Mouse (Mus musculus) embryonic facial prominence, embryonic 11.5 days (tissue): ENCODE results near the gene Hebp1. TPM values are rescaled to one million over a fixed set of nuclear protein-coding genes. Genes with fewer than 3 reads are reported as not detected.

ENCODE experiments used
- ATAC-seq: fragments of 200-750 bp; cut with Nextera tagmentation; replicated peaks from 2 replicates; pipeline ENCODE4 v1.8.0; 2017; ENCODE audit warnings: low read depth; ENCODE audit not compliant: insufficient number of reproducible peaks, low FRiP score, low TSS enrichment
- DNase-seq: peaks from one replicate; pipeline ENCODE4 v3.0.0-alpha.2; 2015; ENCODE audit warnings: low spot score
- H3K27ac ChIP-seq: fragments of 300-500 bp; sonication (generic); replicated peaks from 2 replicates; pipeline ENCODE4 v1.5.1; 2014; ENCODE audit warnings: mild to moderate bottlenecking, low read depth, low read length, control low read depth
- H3K27me3 ChIP-seq: fragments of 300-500 bp; sonication (generic); 2 replicates; pipeline ENCODE4 v1.6.1; 2014; ENCODE audit warnings: mild to moderate bottlenecking, low read length, moderate library complexity, mixed read lengths; ENCODE audit not compliant: control insufficient read depth, insufficient read depth
- H3K36me3 ChIP-seq: fragments of 300-500 bp; sonication (generic); replicated peaks from 2 replicates; pipeline ENCODE4 v1.6.1; 2014; ENCODE audit warnings: low read depth, mild to moderate bottlenecking, low read length, moderate library complexity, mixed read lengths; ENCODE audit not compliant: control insufficient read depth, insufficient read depth
- H3K4me1 ChIP-seq: fragments of 300-500 bp; sonication (generic); 2 replicates; pipeline ENCODE4 v1.6.1; 2014; ENCODE audit warnings: low read length, mixed read lengths; ENCODE audit not compliant: control insufficient read depth, insufficient read depth
- H3K4me2 ChIP-seq: fragments of 300-500 bp; sonication (generic); 2 replicates; pipeline ENCODE4 v1.6.1; 2014; ENCODE audit warnings: low read depth, mild to moderate bottlenecking, control low read depth, low read length, moderate library complexity
- H3K4me3 ChIP-seq: fragments of 300-500 bp; sonication (generic); 2 replicates; pipeline ENCODE4 v1.5.1; 2014; ENCODE audit warnings: low read depth, low read length, control low read depth
- H3K9ac ChIP-seq: fragments of 300-500 bp; sonication (generic); replicated peaks from 2 replicates; pipeline ENCODE4 v1.6.1; 2014; ENCODE audit warnings: mild to moderate bottlenecking, control low read depth, low read length
- H3K9me3 ChIP-seq: fragments of 300-500 bp; sonication (generic); replicated peaks from 2 replicates; pipeline ENCODE4 v1.6.1; 2016; ENCODE audit warnings: mild to moderate bottlenecking, low read length, inconsistent platforms, mixed read lengths; ENCODE audit not compliant: control insufficient read depth
- WGBS: fragments of 180-500 bp; shearing (Covaris S2); extraction: QIAGEN DNeasy Blood & Tissue Kit; methylation state at CpG from one replicate; pipeline ENCODE4 v1.1.7; 2014; 5-methylcytosine and 5-hydroxymethylcytosine counted together
- polyA plus RNA-seq: library from polyadenylated mRNA; unstranded; fragments of >200 nt; fragmentation: Nextera tagmentation; extraction: Ambion mirVana; gene quantifications from 2 replicates; pipeline ENCODE4 v1.2.1, GENCODE M21; 2014

Hebp1 gene
- polyA plus RNA-seq, 1 experiment from 2014 or later: 3.1 TPM

DNA sequence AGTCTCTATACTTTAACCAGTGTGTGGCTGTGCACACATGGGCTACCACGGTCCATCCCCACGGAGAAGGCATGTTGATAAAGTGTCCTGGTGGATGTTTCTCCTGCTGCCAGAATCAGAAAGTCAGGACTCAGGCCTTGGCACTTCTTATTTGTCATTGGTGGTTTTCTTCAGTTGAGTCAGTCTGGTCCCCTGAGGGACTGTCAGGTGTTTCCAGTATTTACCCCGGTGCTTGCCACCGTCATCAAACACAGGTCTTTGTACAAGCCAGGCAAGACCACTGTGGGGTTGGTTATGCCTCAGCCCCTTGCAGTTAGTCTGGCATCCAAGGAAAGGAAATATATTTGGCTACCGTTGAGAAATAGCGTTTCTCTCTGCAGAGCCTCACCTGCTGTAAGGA, 32.8 kb upstream of the Hebp1 start:
- H3K9me3 ChIP-seq: no peaks in the 10 kb centered on the region
- 90% methylated on average over 6 of the region's 6 CpGs for WGBS
- H3K9ac ChIP-seq: no peak overlapping the region
- no peaks in the 10 kb centered on the region for H3K4me1 ChIP-seq
- no peak for DNase-seq
- no peak overlapping the region for H3K4me3 ChIP-seq
- H3K27ac ChIP-seq: no peak overlapping the region
- peak; percentile 45; the same call in 1 of the 2 replicates for ATAC-seq
- H3K27me3 ChIP-seq: no peaks in the 10 kb centered on the region
- no peak overlapping the region for H3K4me2 ChIP-seq
- H3K36me3 ChIP-seq: no peaks in the 10 kb centered on the region; the same call in 1 of the 2 replicates

GRCm38 (mm10) chr6:135228465-135228941, 30.7 kb upstream of the Hebp1 start:
- H3K27ac ChIP-seq: no peak overlapping the region
- no peaks in the 10 kb centered on the region; the same call in 1 of the 2 replicates for H3K36me3 ChIP-seq
- no peak; the same call in 1 of the 2 replicates for ATAC-seq
- H3K4me2 ChIP-seq: no peak overlapping the region
- no peak overlapping the region for H3K9ac ChIP-seq
- DNase-seq: no peak
- no peaks in the 10 kb centered on the region for H3K27me3 ChIP-seq
- WGBS: 54% methylated on average over 10 of the region's 10 CpGs
- H3K4me1 ChIP-seq: no peaks in the 10 kb centered on the region
- H3K9me3 ChIP-seq: no peaks in the 10 kb centered on the region
- no peak overlapping the region for H3K4me3 ChIP-seq

DNA sequence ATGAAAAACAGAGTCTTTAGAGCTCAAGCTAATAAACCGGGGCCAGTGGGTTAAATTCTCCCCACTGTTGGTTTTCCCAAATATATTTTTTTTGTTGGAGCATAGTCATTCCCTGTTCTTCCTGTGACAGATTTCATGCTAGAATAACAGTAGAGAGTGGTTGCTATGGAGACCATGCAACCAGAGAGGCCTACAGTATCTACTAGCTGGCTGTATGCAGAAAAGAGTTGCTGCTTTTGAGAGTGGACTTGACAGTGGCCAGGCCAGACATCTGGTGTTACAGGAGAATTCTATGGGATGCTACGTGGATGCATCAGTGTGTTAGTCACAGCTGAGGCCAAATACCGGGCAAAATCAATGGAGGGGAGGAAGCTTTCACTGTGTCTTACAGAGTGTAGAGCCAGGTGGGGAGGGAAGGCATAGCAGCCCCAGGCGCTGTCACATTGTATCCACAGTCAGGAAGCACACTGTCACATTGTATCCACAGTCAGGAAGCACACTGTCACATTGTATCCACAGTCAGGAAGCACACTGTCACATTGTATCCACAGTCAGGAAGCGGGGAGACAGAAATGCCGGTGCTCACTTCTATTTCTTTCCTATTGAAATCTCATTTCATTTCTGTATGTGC, 26.1 kb upstream of the Hebp1 start:
- no peaks in the 10 kb centered on the region; the same call in 1 of the 2 replicates for H3K36me3 ChIP-seq
- no peaks in the 10 kb centered on the region for H3K4me1 ChIP-seq
- 59% methylated on average over 6 of the region's 6 CpGs for WGBS
- ATAC-seq (peak; percentile 39; the same call in 1 of the 2 replicates), DNase-seq (peak; percentile 34)
- no peak overlapping the region for H3K4me2 ChIP-seq
- no peak overlapping the region for H3K4me3 ChIP-seq
- H3K9ac ChIP-seq: no peak overlapping the region
- H3K27ac ChIP-seq: no peak overlapping the region
- no peaks in the 10 kb centered on the region for H3K27me3 ChIP-seq
- no peaks in the 10 kb centered on the region for H3K9me3 ChIP-seq

GRCm38 (mm10) chr6:135219916-135220315, 22.1 kb upstream of the Hebp1 start:
- Histone ChIP-seq H3K27ac (no peak overlapping the region), H3K9ac (no peak overlapping the region), H3K27me3 (no peaks in the 10 kb centered on the region), H3K36me3 (no peaks in the 10 kb centered on the region), H3K4me2 (no peak overlapping the region), H3K4me1 (no peaks in the 10 kb centered on the region), H3K4me3 (no peak overlapping the region), H3K9me3 (no peaks in the 10 kb centered on the region)
- 94% methylated on average over 5 of the region's 5 CpGs for WGBS
- DNase-seq (no peak), ATAC-seq (no peak)

DNA sequence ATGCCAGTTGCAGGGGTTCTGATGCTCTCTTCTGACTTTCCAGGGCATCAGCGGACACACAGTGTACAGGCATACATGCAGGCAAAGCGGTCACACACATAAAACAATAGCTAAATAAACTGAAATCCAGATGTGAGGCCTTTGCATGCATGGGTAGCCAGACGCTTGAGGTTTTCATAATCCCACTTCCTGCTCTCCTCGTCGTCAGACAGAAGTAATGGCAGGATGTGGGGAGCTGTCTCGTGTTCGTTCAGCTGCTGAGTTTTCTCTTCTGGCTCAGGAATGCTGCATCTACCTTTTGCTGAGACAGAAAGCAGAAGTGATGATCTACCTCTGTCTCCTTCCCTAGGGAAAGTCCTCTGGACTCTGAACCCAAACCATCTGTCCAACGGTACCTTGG, 20.5 kb upstream of the Hebp1 start:
- Histone ChIP-seq H3K4me1 (no peaks in the 10 kb centered on the region), H3K27ac (no peak overlapping the region), H3K36me3 (no peaks in the 10 kb centered on the region), H3K4me2 (no peak overlapping the region), H3K4me3 (no peak overlapping the region), H3K9ac (no peak overlapping the region), H3K27me3 (no peaks in the 10 kb centered on the region), H3K9me3 (no peaks in the 10 kb centered on the region)
- DNase-seq (no peak), ATAC-seq (no peak)
- WGBS: 57% methylated on average over 8 of the region's 8 CpGs

GRCm38 (mm10) chr6:135212666-135213065, 14.8 kb upstream of the Hebp1 start:
- no peak for DNase-seq
- H3K27me3 ChIP-seq: no peaks in the 10 kb centered on the region
- H3K9me3 ChIP-seq: no peaks in the 10 kb centered on the region
- H3K27ac ChIP-seq: no peak overlapping the region
- H3K9ac ChIP-seq: no peak overlapping the region
- no peak overlapping the region for H3K4me3 ChIP-seq
- no peak for ATAC-seq
- H3K36me3 ChIP-seq: no peaks in the 10 kb centered on the region; the same call in 1 of the 2 replicates
- WGBS: 85% methylated on average over 2 of the region's 2 CpGs
- H3K4me1 ChIP-seq: no peaks in the 10 kb centered on the region
- H3K4me2 ChIP-seq: no peak overlapping the region

- no peaks in the 10 kb centered on the region for H3K9me3 ChIP-seq
- no peak for ATAC-seq
- H3K4me2 ChIP-seq: no peak overlapping the region
- H3K27me3 ChIP-seq: no peaks in the 10 kb centered on the region
- H3K4me3 ChIP-seq: no peak overlapping the region
- no peak overlapping the region for H3K9ac ChIP-seq
- H3K27ac ChIP-seq: no peak overlapping the region
- H3K36me3 ChIP-seq: no peaks in the 10 kb centered on the region; the same call in 1 of the 2 replicates
- 76% methylated on average over 7 of the region's 7 CpGs for whole genome bisulfite sequencing
- H3K4me1 ChIP-seq: no peaks in the 10 kb centered on the region
- DNase-seq: no peak
These were observed 13.3 kb upstream of the Hebp1 start for GRCm38 (mm10) chr6:135211169-135211568.

- Histone ChIP-seq H3K36me3 (no peaks in the 10 kb centered on the region; the same call in 1 of the 2 replicates), H3K4me2 (no peak overlapping the region), H3K4me1 (no peaks in the 10 kb centered on the region), H3K27me3 (no peaks in the 10 kb centered on the region), H3K4me3 (no peak overlapping the region), H3K27ac (no peak overlapping the region), H3K9ac (no peak overlapping the region), H3K9me3 (no peaks in the 10 kb centered on the region)
- ATAC-seq: no peak
- DNase-seq: no peak
- WGBS: 84% methylated on average over 8 of the region's 8 CpGs
These were observed 9.1 kb upstream of the Hebp1 start for GRCm38 (mm10) chr6:135206909-135207308.
